Mouse (Mus musculus): ENCODE measurements around the gene Prkcb. TPM values are rescaled to one million over a fixed set of nuclear protein-coding genes. Genes with fewer than 3 reads are reported as not detected.
A peak's percentile ranks its signal among the peaks of the same experiment; 100 is the strongest.

Gene Prkcb
- total RNA-seq, 2 experiments from 2014 or later: 1,042 to 1,074 TPM

- DNase-seq (ENCODE audit: low spot score in 2 of 2): peak; percentile 77 to 90
- intact Hi-C loops (cut with DNase I): loop anchor here (2.0 to 5.0 kb wide), 7 partner anchors 22 to 251 kb away; no protein-coding TSS in a partner anchor
These were observed 382.5 kb downstream of the Prkcb start for GRCm38 (mm10) chr7:122670873-122671641.

- intact Hi-C loops (cut with DNase I): loop anchor here (5.0 kb wide), 2 partner anchors 234 to 249 kb away; no protein-coding TSS in a partner anchor
- peak; percentile 37 to 84 for DNase-seq (ENCODE audit: low spot score in 2 of 2)
These were observed 384.4 kb downstream of the Prkcb start for GRCm38 (mm10) chr7:122672981-122673380.

GRCm38 (mm10) chr7:122675207-122675606 is 386.7 kb downstream of the Prkcb start:
- DNase-seq (ENCODE audit: low spot score in 2 of 2): peak; percentile 31 to 65
- intact Hi-C loops (cut with DNase I): no loop called here

Other genes with a start within 250 kb of the Prkcb start
- gene Ubfd1, start 221.6 kb upstream of the Prkcb start, total RNA-seq (2021): 10 to 100 TPM; 66.1 to 67.8 TPM
- gene Ears2, start 221.5 kb upstream of the Prkcb start, total RNA-seq (2021): 1 to 10 TPM; 8.3 to 9.0 TPM
- 100 to 1,000 TPM; 258 to 307 TPM for gene Ndufab1, start 186.9 kb upstream of the Prkcb start, total RNA-seq (2021)
- gene Palb2, start 155.8 kb upstream of the Prkcb start, total RNA-seq (2021): 1 to 10 TPM; 1.0 to 2.6 TPM
- gene Dctn5, start 155.7 kb upstream of the Prkcb start, total RNA-seq (2021): 100 to 1,000 TPM in 1 of 2 experiments, 10 to 100 TPM in 1; 99.1 to 105 TPM
- 1 to 10 TPM; 1.4 to 2.2 TPM for gene Plk1, start 129.3 kb upstream of the Prkcb start, total RNA-seq (2021)
- gene Ern2, start 102.5 kb upstream of the Prkcb start, total RNA-seq (2021): under 1 TPM; 0.25 to 0.44 TPM
- 1 to 10 TPM; 3.3 to 4.0 TPM for gene Chp2, start 69.3 kb upstream of the Prkcb start, total RNA-seq (2021)

Measured in left cerebral cortex, postnatal 25 days (tissue).